Mouse (Mus musculus) cerebellum, adult 9-11 months (tissue): ENCODE results near the gene F12.
"Not testable (repeated sequence)": the region's sequence is repeated elsewhere in the genome, so short reads cannot be mapped to it uniquely, and the experiment has no call there.

ENCODE experiments used
- DNase-seq: peaks from one replicate; pipeline ENCODE4 v3.0.0; 2022

F12 gene

DNA sequence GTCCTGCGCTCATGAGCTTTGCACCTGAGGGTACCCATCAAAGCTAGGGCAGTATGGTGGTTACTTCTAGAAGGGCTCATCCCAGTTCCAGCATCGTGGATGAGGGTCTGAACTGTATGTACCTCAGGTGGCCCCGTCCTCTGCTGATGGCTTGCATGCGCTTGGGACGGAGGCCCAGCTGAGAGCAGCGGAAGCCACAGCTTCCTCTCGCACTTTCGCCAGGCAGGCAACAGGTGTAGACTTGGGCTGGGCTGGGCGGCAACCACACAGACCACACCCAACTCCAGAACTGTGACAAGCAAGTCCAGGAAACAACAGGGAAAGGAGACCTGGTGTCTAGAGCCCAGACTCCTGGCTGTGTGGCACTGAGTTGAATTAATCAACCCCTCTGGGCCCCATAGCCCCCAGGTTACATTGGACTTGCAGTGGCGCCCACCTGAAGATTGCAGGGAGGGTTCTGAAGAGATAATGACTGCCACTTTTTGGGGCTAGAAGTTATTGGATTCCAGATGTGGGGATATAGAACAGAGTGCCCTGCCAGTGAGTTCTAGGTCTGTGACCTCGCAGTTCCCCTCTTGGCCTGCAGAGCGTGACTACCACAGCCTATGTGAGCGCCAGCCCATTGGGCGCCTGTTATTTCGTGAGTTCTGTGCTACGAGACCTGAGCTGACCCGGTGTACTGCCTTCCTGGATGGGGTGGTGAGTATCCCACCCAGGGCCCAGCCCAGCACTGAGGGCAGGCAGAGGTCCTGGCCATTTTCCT, 23.3 kb upstream of the F12 start:
- DNase-seq, result peak; percentile 9

DNA sequence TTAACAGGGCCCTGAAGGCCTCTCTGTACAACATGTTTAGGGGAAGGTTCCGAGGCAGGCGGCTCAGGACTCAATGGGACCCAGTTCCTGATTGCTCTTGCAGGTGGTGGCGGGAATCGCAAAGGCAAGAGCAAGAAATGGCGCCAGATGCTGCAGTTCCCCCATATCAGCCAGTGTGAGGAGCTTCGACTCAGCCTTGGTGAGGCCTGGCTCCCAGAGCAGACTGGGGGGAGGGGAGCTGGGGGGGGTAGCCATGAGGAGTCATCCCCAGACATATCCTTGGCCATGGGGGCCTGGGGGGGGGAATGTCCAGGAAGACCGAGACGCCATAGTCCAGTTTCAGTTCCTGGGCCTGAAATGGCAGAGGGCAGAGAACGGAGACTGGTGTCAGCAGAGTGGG, 22.6 kb upstream of the F12 start:
- peak; percentile 23 for DNase-seq

DNA sequence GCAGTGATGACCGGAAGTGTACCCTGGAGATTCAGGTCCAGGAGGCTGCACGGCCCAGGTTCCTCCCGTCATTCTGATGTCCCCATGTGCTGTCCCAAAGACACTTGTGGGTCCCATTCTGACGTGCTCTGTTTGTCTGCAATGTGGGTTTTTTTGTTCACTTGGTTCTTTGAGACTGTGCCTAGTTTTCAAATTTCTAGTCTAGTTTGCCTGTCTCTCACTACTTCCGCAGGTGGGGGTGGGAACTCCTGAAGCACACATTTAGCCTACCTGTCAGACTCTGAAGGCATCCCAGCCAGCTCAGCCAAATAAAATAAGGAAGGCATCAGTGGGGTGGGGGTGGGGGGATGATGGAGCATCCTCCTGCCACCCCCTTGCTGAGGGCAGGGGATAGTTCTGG, 21.5 kb upstream of the F12 start:
- no peak for DNase-seq

DNA sequence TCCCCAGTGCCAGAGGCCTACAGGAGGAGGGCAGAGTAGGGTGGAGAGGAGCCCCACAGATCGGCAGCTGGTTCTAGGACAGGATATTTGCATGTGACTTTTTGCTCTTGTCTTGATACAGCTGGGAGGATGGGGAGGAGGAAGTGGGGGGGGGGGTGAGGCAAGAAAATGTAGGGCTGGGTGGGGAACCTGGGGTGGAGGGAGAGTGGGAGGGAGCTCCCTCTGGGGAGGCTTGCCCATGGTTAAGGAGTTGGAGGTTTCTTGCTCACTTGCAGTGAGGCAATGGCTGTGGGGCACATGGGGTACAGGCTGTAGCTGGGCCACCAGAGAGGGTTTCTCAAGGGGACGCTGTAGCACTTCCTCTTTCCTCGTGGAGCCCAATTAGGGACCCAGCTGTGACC, 20.9 kb upstream of the F12 start:
- DNase-seq, result peak; percentile 19

GRCm38 (mm10) chr13:55446483-55447105, 20.0 kb upstream of the F12 start:
- DNase-seq, result peak; percentile 38

DNA sequence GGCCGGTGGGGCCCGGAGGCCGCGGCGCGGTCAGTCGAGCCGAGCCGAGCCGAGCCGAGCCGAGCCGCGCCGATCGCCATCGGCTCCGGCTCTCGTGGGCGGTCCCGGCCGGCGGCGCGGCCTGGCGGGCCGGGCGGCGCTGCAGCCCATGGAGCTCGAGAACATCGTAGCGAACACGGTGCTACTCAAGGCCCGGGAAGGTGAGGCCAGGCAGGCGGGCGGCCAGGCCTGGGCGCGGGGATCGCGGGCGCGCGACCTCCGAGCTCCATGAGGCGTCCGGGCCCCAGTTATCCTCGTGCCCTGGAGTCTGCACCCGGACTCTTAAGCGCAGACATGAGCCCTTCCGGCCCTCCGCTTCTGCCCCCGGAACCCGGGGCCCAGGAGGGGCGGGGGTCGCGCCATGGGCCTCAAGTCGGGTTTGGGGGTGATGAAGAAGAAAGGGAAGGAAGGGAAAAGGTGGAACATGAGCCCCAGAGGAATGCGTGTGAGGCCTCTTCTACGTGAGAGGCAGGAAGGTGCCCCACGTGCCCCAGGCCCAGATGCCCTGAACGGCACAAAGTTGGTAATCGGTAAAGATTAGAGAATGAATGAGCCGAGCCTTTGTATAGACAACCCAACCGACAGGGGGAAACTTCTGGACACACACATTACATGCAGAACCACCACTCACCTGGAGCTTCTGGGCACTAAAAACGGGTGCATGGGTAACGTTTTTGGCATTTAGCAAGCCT, 18.9 kb upstream of the F12 start:
- no peak for DNase-seq

DNA sequence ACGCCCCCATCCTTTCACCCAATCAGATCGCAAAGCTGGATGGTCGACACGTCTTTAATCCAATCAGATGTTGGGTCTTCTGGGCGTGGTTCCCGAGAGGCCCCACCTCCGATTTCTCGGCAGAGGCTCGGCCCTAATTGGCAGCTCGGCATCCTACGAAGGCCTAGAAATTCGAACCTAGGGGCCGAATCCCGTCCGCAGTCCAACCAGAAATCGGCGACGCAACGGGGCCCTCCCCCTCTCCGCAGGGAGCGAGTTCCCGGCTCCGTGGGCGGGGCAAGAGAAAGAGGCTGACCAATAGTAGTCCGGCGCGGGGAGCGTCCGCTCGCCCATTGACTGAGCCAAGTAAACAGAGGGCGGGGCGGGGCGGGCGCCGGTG, 18.3 kb upstream of the F12 start, which contains the start of gene Grk6:
Gene Grk6 (plus strand): TSS at position 136 of the 379 bp plus-strand sequence.
- peak; percentile 100 for DNase-seq

DNA sequence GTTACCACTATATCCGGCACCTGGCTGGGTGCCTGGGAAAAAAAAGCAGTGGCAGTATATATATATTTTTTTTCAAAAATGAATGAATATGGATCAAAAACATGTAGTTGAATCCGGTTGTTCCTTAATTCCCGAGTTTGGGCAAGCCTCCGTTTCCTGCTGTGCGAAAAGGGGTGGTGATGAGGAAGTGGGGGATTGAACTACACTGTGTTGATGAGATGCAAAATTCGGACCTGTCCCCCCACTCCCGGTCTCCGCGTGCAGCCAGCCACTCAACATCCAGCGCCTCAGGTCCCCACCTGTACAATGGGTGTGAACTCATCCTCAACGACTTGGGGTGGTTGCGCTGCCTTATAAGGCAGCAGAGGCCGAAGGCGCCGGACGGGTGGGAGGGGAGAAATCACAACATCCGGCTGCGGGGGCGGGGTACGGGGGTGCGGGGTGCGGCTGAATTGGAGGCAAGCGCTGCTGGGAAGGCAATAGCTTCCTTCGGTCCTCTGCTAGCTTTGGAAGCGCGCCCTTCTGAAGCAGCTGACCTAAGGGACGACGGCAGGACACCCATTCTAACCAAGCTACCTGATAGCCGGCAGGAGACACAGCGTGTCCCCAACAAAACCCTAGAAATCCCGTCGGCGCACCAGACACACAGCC, 17.8 kb upstream of the F12 start:
- DNase-seq, result no peak

DNA sequence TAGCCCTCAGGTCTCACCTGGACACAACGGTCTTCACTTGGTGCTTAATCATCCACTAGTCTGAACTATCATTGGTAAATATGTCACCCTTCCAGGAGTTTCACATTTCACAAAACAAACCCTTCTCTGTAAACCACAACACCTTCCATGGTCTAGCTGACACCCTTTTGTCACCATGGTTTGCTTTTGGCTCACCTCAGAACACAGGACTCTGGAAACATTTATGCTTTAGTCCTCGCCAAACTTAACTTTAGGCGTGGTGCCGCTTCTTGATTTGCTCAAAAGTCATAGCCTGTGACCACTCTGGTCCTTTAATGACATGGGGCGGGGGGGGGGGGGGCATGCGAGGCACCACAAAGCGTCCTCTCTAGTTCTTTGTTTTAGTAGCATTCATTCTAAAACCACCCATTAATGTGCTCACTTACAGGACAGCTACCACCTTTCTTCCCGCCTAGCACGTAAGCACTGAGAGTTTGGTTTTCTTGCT, 17.2 kb upstream of the F12 start:
- DNase-seq, result no peak

- DNase-seq, result not testable (repeated sequence)
Measured at GRCm38 (mm10) chr13:55437111-55437629, 10.6 kb upstream of the F12 start.

GRCm38 (mm10) chr13:55431889-55432685, 5.5 kb upstream of the F12 start:
- no peak for DNase-seq

DNA sequence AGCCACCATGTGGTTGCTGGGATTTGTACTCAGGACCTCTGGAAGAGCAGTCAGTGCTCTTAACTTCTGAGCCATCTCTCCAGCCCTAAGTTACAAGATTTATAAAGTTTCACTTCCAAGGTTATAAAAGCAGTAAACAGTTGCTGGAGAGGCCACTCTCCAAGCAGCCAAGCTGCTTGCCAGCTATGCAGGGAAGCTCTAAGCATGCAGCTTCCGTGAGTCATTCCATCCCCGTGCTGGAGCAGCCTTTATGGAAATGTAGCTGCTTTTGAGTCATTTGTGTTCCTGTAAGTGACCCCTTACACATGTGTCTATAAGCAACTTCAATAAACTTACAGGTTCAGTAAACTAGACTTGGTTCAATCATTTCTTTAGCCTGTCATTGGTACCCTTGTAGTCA, 4.0 kb upstream of the F12 start:
- DNase-seq, result no peak

DNA sequence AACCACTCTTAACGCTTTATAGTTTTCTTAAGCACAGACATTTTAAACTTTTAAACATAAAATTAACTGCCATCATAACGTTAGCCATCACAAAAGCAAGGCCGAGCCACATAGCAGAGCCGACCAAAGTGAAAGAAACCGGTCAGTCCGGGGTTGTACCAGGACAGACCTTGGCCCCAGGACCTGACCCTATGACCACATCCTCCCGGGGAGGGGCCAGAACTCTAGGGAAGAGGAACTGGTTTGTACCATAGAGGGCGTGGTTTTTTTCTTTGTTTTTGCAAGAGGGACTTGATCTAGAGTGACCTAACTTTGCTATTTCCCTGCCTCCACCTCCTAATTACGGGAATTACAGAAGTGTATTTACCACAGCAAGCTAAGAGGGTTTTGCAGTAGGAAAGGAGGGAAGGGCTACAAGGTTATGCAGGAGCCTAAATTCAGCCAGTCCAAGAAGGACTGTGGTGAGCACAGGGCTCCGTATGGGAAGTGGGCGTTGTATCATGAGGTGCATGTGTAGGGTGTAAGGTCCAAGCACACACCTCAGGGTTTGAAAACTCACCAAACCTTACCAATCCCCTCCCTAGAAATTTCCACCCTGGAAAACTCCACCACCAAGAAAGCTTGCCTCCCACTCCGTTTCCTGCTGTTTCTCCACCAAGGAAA, 2.8 kb upstream of the F12 start:
- DNase-seq, result no peak

DNA sequence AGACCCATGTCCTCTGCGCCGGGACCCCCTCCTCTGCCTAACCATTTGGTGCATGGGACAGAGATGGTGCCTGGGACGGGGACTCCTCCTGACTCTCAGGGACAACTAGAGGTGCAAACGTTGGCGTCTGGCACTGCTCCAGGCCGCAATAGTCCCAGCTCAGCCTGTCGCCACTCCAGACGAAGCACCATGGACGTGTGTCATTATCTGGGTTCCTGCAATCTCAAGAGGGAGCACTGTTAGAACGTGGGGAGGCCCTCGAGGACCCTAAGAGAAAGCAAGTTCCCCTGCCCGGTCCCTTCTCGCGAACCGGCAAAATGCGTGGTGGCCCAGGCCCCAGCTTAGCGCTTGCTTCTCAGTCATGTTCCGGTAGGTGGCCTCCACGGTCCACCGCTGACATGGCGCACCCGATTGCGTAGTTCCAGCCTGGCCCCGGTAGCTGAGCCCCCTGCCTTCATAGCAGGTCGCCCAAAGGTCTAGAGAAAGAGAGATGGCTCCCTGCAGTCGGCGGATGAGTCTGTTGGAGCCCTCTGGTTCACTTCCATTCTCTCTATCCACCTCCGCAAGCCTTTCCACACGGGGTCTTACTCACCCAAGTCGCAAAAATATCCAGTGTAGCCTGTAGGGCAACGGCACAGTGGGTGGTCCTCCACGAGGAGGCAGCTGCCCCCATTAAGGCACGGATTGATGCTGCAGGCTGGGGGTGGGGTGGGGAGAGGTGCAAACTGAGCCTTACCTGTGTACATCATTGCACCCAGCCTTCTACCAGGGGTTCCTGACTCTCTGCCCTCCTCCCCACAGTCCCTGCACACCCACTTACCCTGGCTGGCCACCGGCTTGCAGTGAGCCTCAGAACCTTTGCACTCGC, 5.4 kb downstream of the F12 start:
- DNase-seq, result peak; percentile 50

- DNase-seq, result no peak
Measured at GRCm38 (mm10) chr13:55420018-55420932, 6.3 kb downstream of the F12 start.

GRCm38 (mm10) chr13:55419142-55419541, 7.5 kb downstream of the F12 start:
- no peak for DNase-seq

GRCm38 (mm10) chr13:55418004-55418403, 8.6 kb downstream of the F12 start:
- DNase-seq, result peak; percentile 79

- peak; percentile 16 for DNase-seq
Measured at GRCm38 (mm10) chr13:55414743-55415380, 11.7 kb downstream of the F12 start, which contains the start of gene Pfn3. Gene Pfn3 (minus strand): TSS chr13:55415232.

DNA sequence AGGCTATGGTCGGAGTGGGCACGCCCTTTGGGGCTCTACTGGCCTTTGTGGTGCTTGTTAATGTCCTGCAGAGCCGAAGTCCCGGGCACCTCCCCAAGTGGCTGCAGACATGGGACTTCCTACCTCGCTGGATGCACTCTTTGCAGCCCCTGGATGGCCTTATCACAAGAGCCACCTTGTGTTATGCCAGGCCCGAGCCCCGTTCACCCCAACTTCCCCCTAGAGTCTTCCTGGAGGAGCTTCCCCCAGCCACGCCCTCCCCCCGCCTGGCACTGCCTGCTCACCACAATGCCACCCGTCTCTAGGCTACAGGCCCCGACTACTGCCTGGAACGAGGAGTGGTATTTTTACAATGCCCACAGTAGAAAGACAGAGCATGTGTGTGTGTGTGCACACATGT, 13.3 kb downstream of the F12 start:
- DNase-seq, result no peak
